Mouse (Mus musculus) G1E-ER4 (cell line): ENCODE data around the gene Krtap13. TPM values are rescaled to one million over a fixed set of nuclear protein-coding genes. Genes with fewer than 3 reads are reported as not detected.
"Not testable (repeated sequence)": the region's sequence is repeated elsewhere in the genome, so short reads cannot be mapped to it uniquely, and the experiment has no call there.

Experiments used
- GATA1 ChIP-seq: IDR thresholded peaks from one replicate; pipeline ENCODE4 v1.8.0; 2012; ENCODE audit warnings: low read length, inconsistent platforms
- polyA plus RNA-seq: library from polyadenylated mRNA; stranded (reverse); fragments of >175 nt; gene quantifications from 2 replicates; pipeline ENCODE4 v1.2.3, GENCODE M21; 2012

Gene Krtap13
- not detected in 2 replicates for polyA plus RNA-seq

DNA sequence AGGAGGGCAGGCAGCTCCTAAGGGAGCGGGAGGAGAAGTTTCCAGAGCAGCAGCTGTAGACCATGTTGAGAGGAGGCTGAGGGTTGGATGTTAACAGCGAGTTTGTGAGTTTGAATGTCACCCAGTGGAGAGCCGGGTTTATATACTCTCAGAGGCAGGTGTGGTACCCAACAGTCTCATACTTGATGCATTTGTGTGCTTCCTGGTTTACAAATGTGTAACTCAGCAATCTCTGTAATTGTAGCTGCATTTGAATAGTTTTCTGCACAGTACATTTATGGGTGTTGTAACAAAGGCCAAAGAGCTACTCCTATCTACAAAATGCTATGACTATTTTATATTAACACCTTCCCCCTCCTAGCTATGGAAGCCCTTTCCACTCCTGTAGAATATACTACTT lies at the start of gene Krtap13:
Krtap13 (minus strand) TSS at position 101 of the 400 bp plus-strand sequence.
- not testable (repeated sequence) for TF ChIP-seq GATA1

DNA sequence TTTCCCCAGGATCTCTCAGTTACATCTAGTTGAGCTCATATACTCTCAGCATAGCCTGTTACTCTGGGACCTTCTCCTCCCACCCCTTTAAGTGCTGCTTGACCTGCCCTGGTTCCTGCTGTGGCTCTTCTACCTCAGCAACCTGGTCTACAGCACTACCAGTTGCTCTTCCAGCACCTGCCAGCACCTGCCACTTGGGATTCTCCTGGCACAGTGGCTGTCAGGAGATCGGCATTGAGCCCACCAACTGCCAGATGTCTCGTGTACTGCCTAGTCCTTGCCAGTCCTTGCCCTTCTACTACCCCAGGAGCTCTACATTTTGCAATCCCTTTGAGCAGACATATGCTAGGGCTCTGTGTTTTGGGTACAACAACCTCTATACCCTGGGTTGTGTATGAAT lies 35.4 kb upstream of the Krtap13 start:
- no peak for TF ChIP-seq GATA1

DNA sequence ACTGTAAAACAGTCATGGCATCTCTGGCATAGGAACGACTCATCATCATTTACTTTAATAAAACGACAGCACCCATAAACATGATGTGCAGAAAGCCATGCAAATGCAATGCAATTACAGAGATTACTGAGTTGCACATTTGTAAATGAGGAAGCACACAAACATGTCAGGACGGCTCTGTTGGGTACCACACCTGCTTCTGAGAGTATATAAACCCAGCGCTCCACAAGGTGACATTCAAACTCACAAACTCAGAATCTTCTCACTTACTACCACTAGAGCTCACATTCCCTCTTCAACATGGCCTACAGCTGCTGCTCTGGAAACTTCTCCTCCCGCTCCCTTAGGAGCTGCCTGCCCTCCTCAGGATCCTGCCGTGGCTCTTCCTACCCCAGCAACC lies 26.2 kb upstream of the Krtap13 start, which contains the start of gene Gm5965:
Gm5965 (plus strand) TSS at position 301 of the 400 bp plus-strand sequence.
- no peak for TF ChIP-seq GATA1

DNA sequence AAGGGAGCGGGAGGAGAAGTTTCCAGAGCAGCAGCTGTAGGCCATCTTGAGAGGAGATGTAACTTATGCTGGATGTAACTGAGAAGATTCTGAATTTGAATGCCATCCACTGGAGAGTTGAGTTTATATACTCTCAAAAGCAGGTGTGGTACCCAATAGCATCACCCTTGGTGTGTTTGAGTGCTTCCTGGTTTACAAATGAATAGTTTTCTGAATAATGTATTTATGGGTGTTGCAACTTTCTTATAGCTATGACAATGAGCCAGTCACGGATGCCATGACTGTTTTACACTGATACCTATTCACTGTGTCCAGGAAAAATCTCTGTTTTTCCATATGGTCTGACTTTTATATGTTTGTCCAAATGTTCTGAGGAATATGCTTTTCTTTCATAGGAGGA lies 22.7 kb upstream of the Krtap13 start, which contains the start of gene 2310057N15Rik:
2310057N15Rik (minus strand) TSS at position 101 of the 400 bp plus-strand sequence.
- TF ChIP-seq GATA1, result no peak

DNA sequence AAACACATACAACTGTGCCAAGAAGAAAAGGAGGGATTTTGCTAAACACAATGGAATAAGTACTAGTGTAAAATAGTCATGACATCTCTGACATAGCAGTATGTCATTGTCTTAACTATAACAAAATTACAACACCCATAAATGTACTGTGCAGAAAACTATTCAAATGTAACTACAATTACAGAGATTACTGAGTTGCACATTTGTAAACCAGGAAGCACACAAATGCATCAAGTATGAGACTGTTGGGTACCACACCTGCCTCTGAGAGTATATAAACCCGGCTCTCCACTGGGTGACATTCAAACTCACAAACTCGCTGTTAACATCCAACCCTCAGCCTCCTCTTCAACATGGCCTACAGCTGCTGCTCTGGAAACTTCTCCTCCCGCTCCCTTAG lies 7.1 kb upstream of the Krtap13 start, which contains the start of gene 2310034C09Rik:
2310034C09Rik (plus strand) TSS at position 301 of the 400 bp plus-strand sequence.
- not testable (repeated sequence) for TF ChIP-seq GATA1

DNA sequence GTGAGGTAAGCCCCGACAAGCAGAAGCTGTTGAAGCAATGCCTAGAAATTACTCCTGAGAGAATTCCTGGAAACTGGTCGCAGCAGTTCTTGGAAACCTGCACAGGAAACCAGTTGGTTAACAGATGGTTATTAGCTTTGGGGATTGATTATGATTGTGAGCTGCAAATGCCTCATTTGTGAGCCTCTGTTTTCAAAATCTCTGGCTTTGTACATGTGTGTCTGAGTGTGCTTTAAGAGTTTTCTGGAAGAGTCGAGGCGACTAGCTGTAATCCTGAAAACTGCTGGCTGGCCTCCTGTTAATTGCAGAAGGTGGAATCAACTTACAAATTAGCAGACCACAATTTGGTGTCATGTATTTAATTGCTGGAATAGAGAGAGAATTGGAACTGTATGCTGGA lies 3.5 kb downstream of the Krtap13 start:
- no peak for TF ChIP-seq GATA1

DNA sequence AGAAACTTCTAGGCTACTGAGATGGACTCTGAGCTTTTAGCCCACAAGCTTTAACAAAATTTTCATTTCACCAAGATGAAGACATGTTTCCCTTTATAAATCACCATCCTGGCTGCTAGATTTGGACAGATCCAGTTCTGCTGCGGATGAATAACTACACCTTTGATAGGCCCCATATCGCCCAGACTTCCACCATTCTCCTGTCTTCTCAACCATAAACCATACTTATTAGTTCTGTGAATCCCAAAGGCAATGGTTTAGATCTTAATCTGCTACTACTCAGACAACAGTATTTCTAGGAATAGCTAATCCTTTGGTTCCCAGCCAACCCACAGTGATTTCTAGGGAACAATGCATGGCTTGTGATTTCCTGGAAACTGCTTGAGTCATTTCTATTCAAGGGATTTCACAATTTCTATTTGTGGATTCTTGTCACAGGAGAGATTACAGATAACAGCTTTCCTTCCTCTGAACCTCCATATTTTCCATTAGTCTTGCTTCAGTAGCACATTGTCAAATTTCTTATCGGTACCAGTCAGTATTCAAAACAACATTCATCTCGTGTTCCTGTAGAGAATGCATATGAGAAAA lies 6.6 kb downstream of the Krtap13 start:
- TF ChIP-seq GATA1, result no peak

DNA sequence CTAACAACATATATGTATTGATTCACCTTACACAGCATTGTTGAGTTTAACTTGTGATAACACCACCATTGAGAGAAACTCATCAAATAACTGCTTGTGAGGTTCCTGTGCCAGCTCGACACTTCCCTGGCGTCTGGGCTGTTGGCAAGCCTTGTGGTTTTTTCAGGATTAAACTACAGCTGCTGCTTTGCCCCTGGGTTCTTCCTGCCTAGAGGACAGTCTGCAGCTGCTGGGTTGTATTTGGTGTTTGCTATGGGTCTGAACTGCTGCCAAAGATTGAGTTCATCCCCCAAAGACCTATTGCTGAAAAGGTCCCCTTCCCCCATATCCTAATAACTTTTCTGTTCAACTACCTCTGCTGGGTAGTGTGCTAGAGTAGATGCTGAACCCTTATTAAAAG lies 16.0 kb downstream of the Krtap13 start:
- no peak for TF ChIP-seq GATA1

DNA sequence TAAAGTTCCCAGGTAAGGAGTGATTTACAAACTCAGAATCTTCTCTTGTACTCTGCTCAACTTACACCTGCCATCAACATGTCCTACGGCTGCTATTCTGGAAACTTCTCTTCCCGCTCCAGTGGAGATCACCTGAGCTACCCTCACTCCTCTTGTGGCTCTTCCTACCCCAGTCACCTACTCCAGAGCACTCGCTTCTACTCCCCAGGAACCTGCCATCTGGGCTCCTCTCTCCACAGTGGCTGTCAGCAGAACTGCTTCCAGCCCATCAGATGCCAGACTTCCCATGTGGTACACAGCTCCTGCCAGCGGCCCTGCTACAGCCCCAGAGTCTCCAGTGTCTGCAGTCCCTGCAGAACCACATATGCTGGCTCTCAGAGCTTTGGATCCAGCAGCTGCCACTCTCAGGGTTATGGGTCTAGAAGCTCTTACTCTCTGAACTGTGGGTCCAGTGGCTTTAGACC lies 22.6 kb downstream of the Krtap13 start, which contains the start of gene Krtap13-1:
Krtap13-1 (plus strand) TSS at position 51 of the 464 bp plus-strand sequence.
- TF ChIP-seq GATA1, result no peak

DNA sequence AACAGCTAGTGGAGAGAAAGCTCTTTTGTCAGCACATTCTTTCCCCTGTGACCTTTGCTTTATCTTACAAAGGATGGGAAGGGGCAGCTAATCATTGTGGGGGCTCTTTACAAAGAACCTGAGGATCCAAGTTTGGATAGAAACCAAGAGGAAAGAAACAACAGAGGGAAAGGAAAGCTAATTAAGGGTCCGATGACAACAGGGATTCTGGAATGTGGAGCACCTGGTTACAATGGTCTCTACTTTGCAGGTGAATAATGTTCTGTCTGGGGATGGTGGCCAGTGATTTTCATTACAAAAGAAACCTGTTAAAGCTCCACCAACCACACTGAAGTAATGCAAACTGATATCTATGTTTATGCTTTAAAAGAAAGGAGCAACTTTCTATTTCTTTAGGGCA lies 31.4 kb downstream of the Krtap13 start:
- no peak for TF ChIP-seq GATA1

DNA sequence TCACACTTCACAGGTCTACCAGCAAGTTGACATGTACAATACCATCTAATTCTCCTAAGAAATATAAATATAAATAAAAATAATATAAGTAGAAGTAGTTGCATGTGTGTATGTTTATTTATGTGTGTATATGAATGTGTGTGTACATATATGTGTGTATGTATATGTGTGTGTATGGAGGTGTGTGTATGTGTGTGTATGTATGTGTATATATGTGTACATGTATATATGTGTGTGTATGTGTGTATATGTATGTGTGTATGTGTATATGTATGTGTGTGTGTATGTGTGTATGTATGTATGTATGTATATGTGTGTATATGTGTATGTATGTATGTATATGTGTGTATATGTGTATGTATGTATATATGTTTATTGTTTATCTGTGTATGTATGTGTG lies 34.9 kb downstream of the Krtap13 start:
- no peak for TF ChIP-seq GATA1

DNA sequence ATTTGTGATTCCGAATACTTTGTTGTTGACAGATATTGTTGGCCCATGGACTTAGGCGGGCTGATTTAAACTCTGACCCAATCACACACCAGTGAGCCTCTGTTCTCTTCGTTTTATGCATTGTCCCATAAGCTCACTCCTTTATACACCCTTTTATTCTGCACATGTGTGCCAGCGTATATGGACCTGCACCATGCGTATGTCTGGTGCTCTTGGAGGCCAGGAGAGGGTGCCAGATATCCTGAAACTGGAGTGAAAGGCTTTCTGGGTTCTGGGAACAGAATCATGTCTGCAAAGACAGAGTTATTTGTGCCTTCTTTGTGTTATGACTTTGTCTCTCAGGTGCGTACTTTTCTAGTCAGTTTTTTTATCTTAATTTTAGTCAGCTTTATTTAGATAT lies 40.2 kb downstream of the Krtap13 start:
- TF ChIP-seq GATA1, result no peak

DNA sequence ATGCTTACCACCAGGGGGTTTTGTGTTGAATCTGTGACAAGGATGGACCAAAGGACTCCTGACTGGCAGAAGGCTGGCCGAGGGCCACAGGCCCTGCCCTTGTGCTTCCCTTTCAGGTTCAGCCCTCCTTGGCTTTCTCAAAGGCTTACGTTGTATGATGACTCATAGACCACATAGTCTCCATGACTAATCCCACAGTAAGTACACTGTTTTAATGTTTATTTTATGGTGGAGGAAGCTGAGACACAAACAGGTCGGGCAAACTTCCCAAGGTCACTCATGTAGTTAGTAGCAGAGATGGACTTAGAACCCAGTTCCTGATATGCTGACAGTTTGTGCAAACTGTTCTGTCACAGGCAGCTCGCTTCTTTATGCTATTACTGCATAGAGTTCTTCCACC lies 40.7 kb downstream of the Krtap13 start:
- no peak for TF ChIP-seq GATA1

DNA sequence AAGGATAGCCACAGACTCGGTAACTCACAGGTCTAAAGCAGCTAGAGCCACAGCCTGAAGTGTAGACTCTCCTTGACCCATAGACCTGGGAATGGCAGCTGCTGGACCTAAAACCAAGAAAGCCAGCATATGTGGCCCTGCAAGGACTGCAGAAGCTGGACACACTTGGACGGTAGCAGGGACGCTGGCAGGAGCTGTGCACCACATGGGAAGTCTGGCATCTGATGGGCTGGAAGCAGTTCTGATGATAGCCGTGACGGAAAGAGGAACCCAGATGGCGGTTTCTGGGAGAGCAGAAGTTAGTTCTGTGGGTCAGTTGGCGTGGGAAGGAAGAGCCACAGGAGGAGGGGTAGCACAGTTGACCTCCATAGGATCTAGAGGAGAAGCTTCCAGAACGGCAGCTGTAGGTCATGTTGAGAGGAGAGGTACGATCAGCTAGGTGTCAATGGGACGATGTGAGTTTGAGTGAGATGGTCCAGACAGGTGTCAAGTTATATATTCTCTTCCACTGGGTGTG lies 43.9 kb downstream of the Krtap13 start, which contains the start of gene 2310061N02Rik:
2310061N02Rik (minus strand) TSS at position 467 of the 517 bp plus-strand sequence.
- TF ChIP-seq GATA1, result no peak

DNA sequence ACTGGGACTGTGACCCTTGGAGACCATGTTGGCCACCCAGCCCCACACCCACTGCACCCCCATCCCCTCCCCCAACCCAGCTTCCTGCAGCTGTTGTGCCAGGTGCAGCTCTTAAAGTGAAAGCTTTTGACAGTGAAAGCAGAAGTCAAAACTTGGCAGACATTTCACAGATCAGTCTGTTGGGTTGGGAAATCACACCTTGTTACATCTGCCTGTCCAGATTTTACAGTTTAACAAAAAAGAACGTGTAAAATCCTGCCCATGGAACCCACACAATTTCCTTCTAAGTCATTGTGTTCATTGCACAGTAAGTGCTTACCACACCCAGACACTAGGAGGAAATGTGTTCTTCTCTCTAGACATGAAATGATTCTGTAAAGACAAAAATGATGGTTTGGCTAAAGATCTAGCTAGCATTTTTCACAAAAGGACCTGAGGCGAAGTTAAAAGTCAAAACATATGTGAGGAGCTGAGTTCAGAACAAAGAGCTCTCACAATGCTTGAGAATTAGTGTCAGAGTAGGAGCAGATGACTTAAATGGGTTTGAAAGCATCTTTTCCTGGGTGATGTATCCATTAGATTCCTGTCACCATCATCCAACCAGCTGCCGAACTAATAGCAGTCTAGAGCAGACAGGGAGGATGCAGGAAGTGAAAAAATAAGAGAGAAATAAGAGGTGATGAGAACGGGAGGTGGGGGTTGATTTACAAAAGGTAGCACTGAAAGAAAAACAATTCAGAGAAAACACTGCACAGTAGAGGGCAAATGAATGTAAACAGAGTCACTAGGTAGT lies 50.2 kb downstream of the Krtap13 start:
- TF ChIP-seq GATA1, result no peak

Other genes starting within 250 kb of the Krtap13 start
- gene Cldn17, start 244.7 kb downstream of the Krtap13 start, polyA plus RNA-seq, result not detected in 2 replicates
- gene Cldn8, start 188.5 kb downstream of the Krtap13 start, polyA plus RNA-seq, result not detected in 2 replicates
- gene Krtap24-1, start 139.4 kb downstream of the Krtap13 start, polyA plus RNA-seq, result not detected in 2 replicates
- gene 2310079G19Rik, start 124.0 kb downstream of the Krtap13 start, polyA plus RNA-seq, result not detected in 2 replicates
- not detected in 2 replicates for gene Krtap26-1, start 103.8 kb downstream of the Krtap13 start, polyA plus RNA-seq
- not detected in 2 replicates for gene Krtap27-1, start 80.0 kb downstream of the Krtap13 start, polyA plus RNA-seq
- gene 2310061N02Rik, start 43.7 kb downstream of the Krtap13 start, polyA plus RNA-seq, result not detected in 2 replicates
- not detected in 2 replicates for gene Krtap13-1, start 22.8 kb downstream of the Krtap13 start, polyA plus RNA-seq
- not detected in 2 replicates for gene 2310034C09Rik, start 7.2 kb upstream of the Krtap13 start, polyA plus RNA-seq
- gene 2310057N15Rik, start 22.6 kb upstream of the Krtap13 start, polyA plus RNA-seq, result not detected in 2 replicates
- not detected in 2 replicates for gene Gm5965, start 26.3 kb upstream of the Krtap13 start, polyA plus RNA-seq
- not detected in 2 replicates for gene Gm20741, start 60.6 kb upstream of the Krtap13 start, polyA plus RNA-seq
- gene Krtap15, start 68.6 kb upstream of the Krtap13 start, polyA plus RNA-seq, result not detected in 2 replicates
- gene Krtap14, start 74.5 kb upstream of the Krtap13 start, polyA plus RNA-seq, result not detected in 2 replicates
- gene Krtap19-1, start 117.8 kb upstream of the Krtap13 start, polyA plus RNA-seq, result not detected in 2 replicates
- not detected in 2 replicates for gene Krtap19-2, start 122.6 kb upstream of the Krtap13 start, polyA plus RNA-seq
- not detected in 2 replicates for gene Krtap19-3, start 126.4 kb upstream of the Krtap13 start, polyA plus RNA-seq
- not detected in 2 replicates for gene Krtap19-4, start 133.5 kb upstream of the Krtap13 start, polyA plus RNA-seq
- not detected in 2 replicates for gene Krtap19-5, start 144.8 kb upstream of the Krtap13 start, polyA plus RNA-seq
- gene Krtap19-9b, start 180.6 kb upstream of the Krtap13 start, polyA plus RNA-seq, result not detected in 2 replicates
- gene Krtap16-3, start 211.2 kb upstream of the Krtap13 start, polyA plus RNA-seq, result not detected in 2 replicates